Mouse (Mus musculus): Measurements from ENCODE around the gene Dhx16. TPM values are rescaled to one million over a fixed set of nuclear protein-coding genes. Genes with fewer than 3 reads are reported as not detected.
"Not testable (repeated sequence)": the region's sequence is repeated elsewhere in the genome, so short reads cannot be mapped to it uniquely, and the experiment has no call there.

The Dhx16 gene
- polyA plus RNA-seq, 1 experiment from 2014 or later = 52.6 TPM

DNA sequence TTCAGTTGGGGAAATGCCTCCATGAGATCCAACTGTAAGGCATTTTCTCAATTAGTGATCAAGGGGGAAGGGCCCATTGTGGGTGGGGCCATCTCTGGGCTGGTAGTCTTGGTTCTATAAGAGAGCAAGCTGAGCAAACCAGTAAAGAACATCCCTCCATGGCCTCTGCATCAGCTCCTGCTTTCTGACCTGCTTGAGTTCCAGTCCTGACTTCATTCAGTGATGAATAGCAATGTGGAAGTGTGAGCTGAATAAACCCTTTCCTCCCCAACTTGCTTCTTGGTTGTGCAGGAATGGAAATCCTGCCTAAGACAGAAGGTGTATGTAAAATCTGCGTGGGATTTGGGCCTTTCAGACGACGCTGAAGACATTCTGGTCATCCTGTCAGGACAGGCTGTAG, 40.6 kb upstream of the Dhx16 start:
- DNase-seq (ENCODE audit: low spot score); H3K27me3 ChIP-seq (replicated peaks; ENCODE audit: low read depth, poor library complexity, severe bottlenecking); H3K9me3 ChIP-seq: not testable (repeated sequence)
- peak overlapping the region; percentile 95 for H3K27ac ChIP-seq (replicated peaks)
- WGBS = 53% methylated on average over 3 of the region's 3 CpGs
- H3K4me3 ChIP-seq = peak overlapping the region; percentile 70
- H3K36me3 ChIP-seq (replicated peaks) = peaks cover 33% of the 10 kb centered on the region
- H3K4me1 ChIP-seq = peaks cover 41% of the 10 kb centered on the region

GRCm38 (mm10) chr17:35840561-35840960, 39.1 kb upstream of the Dhx16 start:
- Histone ChIP-seq H3K27ac (replicated peaks) (peak overlapping the region; percentile 89), H3K9me3 (no peaks in the 10 kb centered on the region), H3K4me3 (peak overlapping the region; percentile 70), H3K36me3 (replicated peaks) (peaks cover 33% of the 10 kb centered on the region), H3K4me1 (peaks cover 27% of the 10 kb centered on the region), H3K27me3 (replicated peaks; ENCODE audit: low read depth, poor library complexity, severe bottlenecking) (no peaks in the 10 kb centered on the region)
- 61% methylated on average over 14 of the region's 14 CpGs for WGBS
- DNase-seq (ENCODE audit: low spot score) = no peak

GRCm38 (mm10) chr17:35841076-35841950, 38.3 kb upstream of the Dhx16 start, which contains the start of gene Mdc1:
Gene Mdc1, plus strand, starts transcription at chr17:35841515.
- H3K9me3 ChIP-seq = no peaks in the 10 kb centered on the region
- H3K27me3 ChIP-seq (replicated peaks; ENCODE audit: low read depth, poor library complexity, severe bottlenecking) = no peaks in the 10 kb centered on the region
- H3K4me3 ChIP-seq = peak within 1 kb of the TSS; percentile 70
- H3K27ac ChIP-seq (replicated peaks) = peak within 1 kb of the TSS; percentile 89
- DNase-seq (ENCODE audit: low spot score) = peak; percentile 99
- under 1% methylated on average over 59 of the region's 59 CpGs for WGBS
- H3K4me1 ChIP-seq = peaks cover 20% of the 10 kb centered on the region
- peaks cover 33% of the 10 kb centered on the region for H3K36me3 ChIP-seq (replicated peaks)

- 22% methylated on average over 11 of the region's 11 CpGs for WGBS
- H3K9me3 ChIP-seq = no peaks in the 10 kb centered on the region
- H3K27ac ChIP-seq (replicated peaks) = peak overlapping the region; percentile 89
- H3K4me1 ChIP-seq = peaks cover 20% of the 10 kb centered on the region
- H3K27me3 ChIP-seq (replicated peaks; ENCODE audit: low read depth, poor library complexity, severe bottlenecking) = no peaks in the 10 kb centered on the region
- no peak for DNase-seq (ENCODE audit: low spot score)
- H3K4me3 ChIP-seq = peak overlapping the region; percentile 70
- H3K36me3 ChIP-seq (replicated peaks) = peaks cover 33% of the 10 kb centered on the region
These were observed 37.6 kb upstream of the Dhx16 start for GRCm38 (mm10) chr17:35842006-35842405.

- no peak for DNase-seq (ENCODE audit: low spot score)
- Histone ChIP-seq H3K4me3 (no peak overlapping the region), H3K4me1 (peaks cover 20% of the 10 kb centered on the region), H3K9me3 (no peaks in the 10 kb centered on the region), H3K27me3 (replicated peaks; ENCODE audit: low read depth, poor library complexity, severe bottlenecking) (no peaks in the 10 kb centered on the region), H3K27ac (replicated peaks) (no peak overlapping the region), H3K36me3 (replicated peaks) (peaks cover 45% of the 10 kb centered on the region)
- WGBS = 96% methylated on average over 3 of the region's 3 CpGs
These were observed 36.1 kb upstream of the Dhx16 start for GRCm38 (mm10) chr17:35843514-35843913.

GRCm38 (mm10) chr17:35848112-35848511, 31.5 kb upstream of the Dhx16 start:
- H3K27me3 ChIP-seq (replicated peaks; ENCODE audit: low read depth, poor library complexity, severe bottlenecking) = no peaks in the 10 kb centered on the region
- no peaks in the 10 kb centered on the region for H3K9me3 ChIP-seq
- H3K4me3 ChIP-seq = no peak overlapping the region
- WGBS = 74% methylated on average over 1 of the region's 1 CpGs
- H3K36me3 ChIP-seq (replicated peaks) = peaks cover 89% of the 10 kb centered on the region
- H3K27ac ChIP-seq (replicated peaks) = no peak overlapping the region
- no peak for DNase-seq (ENCODE audit: low spot score)
- H3K4me1 ChIP-seq = peaks cover 2% of the 10 kb centered on the region

- 92% methylated on average over 3 of the region's 3 CpGs for WGBS
- Histone ChIP-seq H3K4me3 (no peak overlapping the region; the same call in 1 of the 2 replicates), H3K4me1 (no peaks in the 10 kb centered on the region), H3K27me3 (replicated peaks; ENCODE audit: low read depth, poor library complexity, severe bottlenecking) (no peaks in the 10 kb centered on the region), H3K36me3 (replicated peaks) (peaks cover 96% of the 10 kb centered on the region), H3K27ac (replicated peaks) (no peak overlapping the region), H3K9me3 (no peaks in the 10 kb centered on the region)
- no peak for DNase-seq (ENCODE audit: low spot score)
These were observed 28.6 kb upstream of the Dhx16 start for GRCm38 (mm10) chr17:35850974-35851373.

DNA sequence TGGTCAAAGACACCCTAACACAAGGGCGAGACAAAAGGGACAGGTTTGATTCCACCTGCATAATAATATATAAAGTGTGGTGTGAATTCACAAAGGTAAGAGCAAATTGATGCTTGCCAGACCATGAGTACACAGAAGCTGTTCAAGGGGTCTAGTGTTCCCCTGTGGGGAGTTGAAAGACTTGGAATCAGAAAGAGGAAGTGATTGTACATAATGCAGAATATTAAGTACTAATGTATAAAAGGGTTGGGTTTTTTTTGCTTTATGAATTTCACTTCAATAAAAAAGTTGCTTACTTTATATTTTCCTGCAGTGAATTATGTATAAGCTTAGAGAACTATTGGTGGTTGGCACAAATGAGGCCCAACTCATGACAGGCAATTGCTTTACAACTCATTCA, 20.2 kb upstream of the Dhx16 start:
- H3K4me3 ChIP-seq = no peak overlapping the region
- H3K27me3 ChIP-seq (replicated peaks; ENCODE audit: low read depth, poor library complexity, severe bottlenecking) = no peaks in the 10 kb centered on the region
- DNase-seq (ENCODE audit: low spot score) = no peak
- no peak overlapping the region for H3K27ac ChIP-seq (replicated peaks)
- peaks cover 16% of the 10 kb centered on the region for H3K4me1 ChIP-seq
- peaks cover 59% of the 10 kb centered on the region for H3K36me3 ChIP-seq (replicated peaks)
- H3K9me3 ChIP-seq = no peaks in the 10 kb centered on the region
- WGBS = 89% methylated on average over 1 of the region's 1 CpGs

DNA sequence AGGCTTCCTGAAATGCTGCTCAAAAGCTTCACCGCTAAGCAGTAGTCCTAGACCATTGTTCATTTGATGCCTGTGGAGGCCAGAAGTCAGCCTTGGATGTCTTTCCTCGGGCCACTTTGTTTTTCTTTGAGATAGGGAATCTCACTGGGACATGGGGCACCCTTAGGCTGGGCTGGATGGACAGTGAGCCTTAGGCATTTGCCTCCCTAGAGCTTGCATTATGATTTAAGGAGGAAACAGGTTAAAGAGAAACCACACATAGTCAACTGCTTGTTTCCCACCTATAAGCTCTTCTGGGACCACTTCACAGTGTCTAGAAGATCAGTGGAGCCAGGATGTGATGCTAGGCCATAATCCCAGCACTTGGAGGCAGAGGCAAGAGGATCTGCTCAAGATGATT, 19.8 kb upstream of the Dhx16 start:
- Histone ChIP-seq H3K9me3 (no peaks in the 10 kb centered on the region), H3K27me3 (replicated peaks; ENCODE audit: low read depth, poor library complexity, severe bottlenecking) (no peaks in the 10 kb centered on the region), H3K4me3 (no peak overlapping the region), H3K27ac (replicated peaks) (no peak overlapping the region), H3K4me1 (peaks cover 21% of the 10 kb centered on the region), H3K36me3 (replicated peaks) (peaks cover 54% of the 10 kb centered on the region)
- WGBS = 67% methylated on average over 2 of the region's 2 CpGs
- no peak for DNase-seq (ENCODE audit: low spot score)

DNA sequence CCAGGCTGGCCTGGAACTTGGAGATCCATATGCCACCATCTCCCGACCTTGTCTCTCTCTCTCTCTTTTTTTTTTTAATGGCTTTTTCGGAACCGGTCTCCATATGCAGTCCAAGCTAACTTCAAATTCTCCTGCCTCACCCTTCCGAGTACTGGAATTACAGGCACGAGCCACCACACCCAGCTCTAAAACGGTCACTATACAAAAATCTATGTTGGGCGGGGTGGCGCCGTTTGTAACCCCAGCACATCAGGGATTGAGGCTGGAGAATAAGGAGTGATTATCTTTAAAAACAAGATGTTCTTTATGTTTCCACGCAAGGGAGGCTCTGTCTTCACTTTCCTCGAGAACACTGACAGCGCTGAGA, 18.8 kb upstream of the Dhx16 start:
- Histone ChIP-seq H3K27me3 (replicated peaks; ENCODE audit: low read depth, poor library complexity, severe bottlenecking) (no peaks in the 10 kb centered on the region), H3K36me3 (replicated peaks) (peaks cover 47% of the 10 kb centered on the region), H3K4me3 (peak overlapping the region; percentile 76), H3K4me1 (peaks cover 30% of the 10 kb centered on the region), H3K27ac (replicated peaks) (peak overlapping the region; percentile 91), H3K9me3 (no peaks in the 10 kb centered on the region)
- DNase-seq (ENCODE audit: low spot score) = no peak
- WGBS = 6% methylated on average over 12 of the region's 12 CpGs

DNA sequence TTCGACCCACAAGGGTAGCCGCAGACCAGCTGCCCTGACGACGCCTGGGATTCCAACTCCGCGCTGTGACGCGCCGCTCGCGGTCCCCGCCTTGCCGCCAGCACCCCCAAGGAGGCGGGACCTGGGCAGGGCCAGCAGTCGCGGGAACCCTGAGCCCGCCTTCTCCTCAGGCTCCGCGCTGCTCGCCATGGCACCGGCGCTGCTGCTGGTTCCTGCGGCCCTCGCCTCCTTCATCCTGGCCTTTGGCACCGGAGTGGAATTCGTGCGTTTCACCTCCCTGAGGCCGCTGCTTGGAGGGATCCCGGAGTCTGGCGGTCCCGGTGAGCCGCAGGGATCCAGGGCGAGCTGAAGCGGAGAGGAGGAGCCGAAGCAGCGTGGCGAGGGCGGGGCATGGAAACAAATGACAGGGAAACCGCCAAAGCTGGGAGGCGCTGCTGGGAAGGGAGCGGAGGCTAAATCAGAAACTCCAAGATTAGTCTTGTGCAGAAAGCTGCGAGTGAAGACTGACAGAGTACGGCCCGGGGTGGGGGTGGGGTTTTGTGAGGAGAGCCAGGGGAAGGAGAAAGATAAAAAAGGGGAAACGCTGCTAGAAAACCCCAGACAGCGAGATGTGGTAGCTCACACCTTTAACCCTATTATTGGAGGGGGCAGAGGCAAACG, 18.3 kb upstream of the Dhx16 start, which contains the start of gene Nrm:
TSS of gene Nrm (plus strand) at position 121 of the 660 bp plus-strand sequence.
- peaks cover 43% of the 10 kb centered on the region for H3K36me3 ChIP-seq (replicated peaks)
- DNase-seq (ENCODE audit: low spot score) = peak; percentile 92
- H3K4me3 ChIP-seq = peak within 1 kb of the TSS; percentile 76
- peak within 1 kb of the TSS; percentile 91 for H3K27ac ChIP-seq (replicated peaks)
- no peaks in the 10 kb centered on the region for H3K27me3 ChIP-seq (replicated peaks; ENCODE audit: low read depth, poor library complexity, severe bottlenecking)
- no peaks in the 10 kb centered on the region for H3K9me3 ChIP-seq
- under 1% methylated on average over 47 of the region's 47 CpGs for WGBS
- peaks cover 30% of the 10 kb centered on the region for H3K4me1 ChIP-seq

- Histone ChIP-seq H3K27me3 (replicated peaks; ENCODE audit: low read depth, poor library complexity, severe bottlenecking) (no peaks in the 10 kb centered on the region), H3K9me3 (no peaks in the 10 kb centered on the region), H3K27ac (replicated peaks) (peak overlapping the region; percentile 95), H3K4me3 (peak overlapping the region; percentile 63), H3K36me3 (replicated peaks) (peaks cover 27% of the 10 kb centered on the region), H3K4me1 (peaks cover 64% of the 10 kb centered on the region)
- no peak for DNase-seq (ENCODE audit: low spot score)
- WGBS = 21% methylated on average over 10 of the region's 10 CpGs
These were observed 14.7 kb upstream of the Dhx16 start for GRCm38 (mm10) chr17:35864832-35865353.
